Mouse (Mus musculus): ENCODE data around the gene C6.

The C6 gene

DNA sequence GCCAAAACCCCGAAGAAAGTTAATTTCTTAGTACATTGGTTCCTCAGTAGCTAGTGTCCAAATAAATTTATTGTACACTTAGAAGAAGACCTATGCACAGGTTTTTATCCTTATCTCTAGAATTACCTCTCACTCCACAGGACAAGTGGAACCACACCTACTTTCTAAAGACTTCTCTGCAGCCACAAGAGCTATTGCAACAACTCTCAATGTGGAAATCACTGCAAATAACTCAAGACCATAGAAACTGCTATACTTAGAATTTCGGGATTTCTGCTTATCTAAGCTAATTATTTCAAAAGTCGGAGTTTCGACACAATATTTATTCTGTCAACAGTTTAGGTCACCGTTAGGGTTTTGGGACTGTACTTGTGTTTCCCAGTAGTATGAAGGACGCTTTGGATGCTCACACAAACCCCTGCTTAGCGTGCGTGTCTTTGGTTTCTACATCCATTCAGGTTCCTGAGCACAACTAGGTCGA is at the start of gene C6:
Gene C6, plus strand, starts transcription at position 346 of the 481 bp plus-strand sequence.
- DNase-seq (ENCODE audit: low spot score in 2 of 2) = no peak

- DNase-seq (ENCODE audit: low spot score in 2 of 2) = no peak
Measured at GRCm38 (mm10) chr15:4697604-4698003, 29.4 kb upstream of the C6 start.

DNA sequence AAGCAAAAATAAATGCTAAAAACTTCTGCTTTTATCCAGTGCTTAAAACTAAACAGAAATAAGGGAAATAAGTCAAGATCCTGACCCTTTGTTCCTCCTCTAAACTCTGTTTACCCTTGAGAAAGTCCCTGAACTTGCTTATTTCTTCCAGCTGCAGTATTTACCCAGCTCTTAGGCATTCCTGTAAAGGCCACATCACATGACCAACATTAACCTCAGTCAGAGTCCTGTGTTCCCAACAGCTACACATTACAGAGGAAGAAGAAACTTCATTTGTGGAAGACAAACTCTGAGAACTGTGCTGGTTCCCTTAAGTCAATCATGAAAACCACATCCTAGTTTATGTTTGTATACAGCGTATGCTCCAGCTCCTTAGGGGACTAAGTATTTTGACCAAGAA is 7.2 kb downstream of the C6 start:
- DNase-seq (ENCODE audit: low spot score in 2 of 2) = no peak

DNA sequence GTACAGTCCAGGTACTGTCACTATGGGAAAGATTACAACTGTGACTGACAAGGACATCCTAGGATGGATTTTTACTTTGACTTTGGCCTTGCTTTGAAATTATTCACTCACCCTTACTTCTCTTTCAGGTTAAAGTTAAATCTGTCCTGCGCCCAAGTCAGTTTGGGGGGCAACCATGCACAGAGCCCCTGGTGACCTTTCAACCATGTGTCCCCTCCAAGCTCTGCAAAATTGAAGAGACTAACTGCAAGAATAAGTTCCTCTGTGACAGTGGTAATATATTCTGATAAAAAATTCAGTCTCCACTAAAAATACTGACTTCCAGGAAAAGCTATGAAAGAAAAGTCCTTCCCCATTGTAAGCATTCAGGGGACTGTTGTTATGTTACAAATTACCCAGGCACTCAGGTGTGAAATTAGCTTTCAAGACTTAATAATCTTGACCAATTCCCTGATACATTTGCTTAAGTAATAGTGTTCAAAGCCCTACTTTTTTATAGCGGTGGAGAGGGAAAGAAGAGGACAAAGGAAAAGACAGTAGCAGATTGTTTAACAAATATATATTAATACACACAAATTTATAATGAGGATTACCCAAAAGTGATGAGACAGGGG is 8.1 kb downstream of the C6 start:
- DNase-seq (ENCODE audit: low spot score in 2 of 2) = no peak

DNA sequence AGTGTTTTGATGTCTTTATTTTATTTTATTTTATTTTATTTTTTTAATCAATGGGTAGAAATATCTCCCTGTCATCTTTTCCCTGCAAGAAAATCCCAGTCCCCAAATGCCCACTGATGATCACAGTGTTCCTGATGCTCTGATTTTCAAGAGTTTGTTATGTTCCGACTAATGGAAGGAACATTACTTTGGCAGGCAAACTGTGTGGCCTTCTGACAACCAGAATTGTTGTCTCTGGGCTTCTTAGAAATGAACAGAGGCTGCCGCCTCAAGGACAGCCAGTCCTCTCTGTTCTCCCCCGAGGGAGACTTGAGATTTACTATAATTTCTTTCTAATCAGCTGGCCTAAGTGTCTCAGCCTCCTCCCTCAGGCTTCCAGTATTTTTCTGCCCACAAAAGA is 20.7 kb downstream of the C6 start:
- DNase-seq (ENCODE audit: low spot score in 2 of 2) = no peak

DNA sequence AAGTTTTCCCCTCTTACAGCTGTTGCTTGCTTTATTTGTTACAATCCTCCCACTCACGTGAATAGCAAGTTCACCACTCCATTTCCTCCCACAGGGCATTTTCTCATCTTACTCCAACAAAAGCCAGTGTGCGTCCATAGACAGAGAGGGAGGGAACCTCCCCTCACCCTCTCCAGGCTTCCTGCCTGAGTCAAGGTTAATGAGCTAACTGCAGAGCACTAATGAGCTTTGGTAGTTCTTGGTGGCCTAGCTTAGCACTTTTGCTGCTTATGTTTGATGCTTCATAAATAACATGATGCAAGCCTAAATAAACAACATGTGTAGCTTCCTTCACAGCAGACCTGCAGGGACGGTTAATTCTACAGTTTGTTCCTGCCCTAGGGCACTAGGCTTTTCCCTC is 63.4 kb downstream of the C6 start:
- DNase-seq (ENCODE audit: low spot score in 2 of 2) = no peak

GRCm38 (mm10) chr15:4796861-4797260 is 69.9 kb downstream of the C6 start:
- DNase-seq (ENCODE audit: low spot score in 2 of 2) = no peak

DNA sequence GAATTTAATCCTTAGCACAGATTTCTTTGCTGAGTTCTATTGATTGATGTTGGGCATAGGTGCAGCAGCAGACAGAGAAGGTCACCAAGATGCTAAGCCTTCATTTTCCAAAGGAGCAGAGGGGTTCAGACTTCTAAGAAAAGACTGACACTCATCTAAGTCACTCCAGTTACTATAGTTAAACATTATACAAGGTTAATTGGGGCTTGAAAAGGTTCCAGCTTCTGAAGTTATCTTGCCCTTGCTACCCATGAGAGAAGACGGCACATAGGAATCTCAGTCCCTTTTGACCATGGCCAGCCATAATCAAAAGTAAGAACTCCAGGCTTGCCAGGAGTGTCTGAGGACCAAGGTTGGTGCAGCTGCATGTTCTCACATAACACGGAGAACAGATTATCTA is 77.3 kb downstream of the C6 start:
- DNase-seq (ENCODE audit: low spot score in 2 of 2) = no peak

DNA sequence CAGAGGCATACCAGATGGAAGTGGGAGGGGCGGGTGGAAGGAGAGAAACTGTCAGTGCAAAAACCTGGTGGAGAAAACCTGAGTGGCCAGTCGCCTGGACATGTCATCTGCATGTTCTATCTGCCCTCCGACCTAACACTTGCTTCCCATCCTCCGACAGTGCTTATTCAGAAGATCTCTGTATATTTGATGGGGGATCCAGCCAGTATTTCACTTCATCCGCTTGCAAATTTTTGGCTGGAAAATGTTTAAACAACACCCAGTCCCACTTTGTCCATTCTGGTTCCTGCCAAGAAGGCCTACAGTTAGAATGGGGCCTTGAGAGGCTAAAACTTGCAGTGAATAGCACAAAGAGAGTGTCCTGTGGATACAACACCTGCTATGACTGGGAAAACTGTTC is 81.2 kb downstream of the C6 start:
- DNase-seq (ENCODE audit: low spot score in 2 of 2) = no peak

GRCm38 (mm10) chr15:4814976-4815375 is 88.0 kb downstream of the C6 start:
- no peak for DNase-seq (ENCODE audit: low spot score in 2 of 2)

DNA sequence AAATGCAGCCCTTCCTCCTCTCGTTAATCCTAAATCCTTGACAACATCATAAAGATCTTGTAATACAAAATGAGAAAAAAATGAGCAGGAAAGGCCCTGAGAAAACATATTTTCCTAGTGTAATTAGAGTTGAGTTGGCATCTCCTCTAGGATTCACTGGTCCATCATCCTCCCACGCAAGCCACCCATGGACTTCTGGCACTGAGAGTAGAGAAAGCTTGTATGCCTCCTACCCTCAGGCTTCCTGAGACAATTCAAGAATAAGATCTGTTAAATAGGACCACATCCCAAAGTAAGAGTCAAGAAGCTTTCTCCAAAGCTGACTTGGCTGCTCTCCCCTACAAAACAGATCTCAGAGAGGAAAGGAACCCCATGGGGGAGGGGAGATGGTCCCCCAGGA is 88.7 kb downstream of the C6 start:
- no peak for DNase-seq (ENCODE audit: low spot score in 2 of 2)

GRCm38 (mm10) chr15:4816752-4817493 is 89.9 kb downstream of the C6 start:
- DNase-seq (ENCODE audit: low spot score in 2 of 2) = peak; percentile 26 to 36

DNA sequence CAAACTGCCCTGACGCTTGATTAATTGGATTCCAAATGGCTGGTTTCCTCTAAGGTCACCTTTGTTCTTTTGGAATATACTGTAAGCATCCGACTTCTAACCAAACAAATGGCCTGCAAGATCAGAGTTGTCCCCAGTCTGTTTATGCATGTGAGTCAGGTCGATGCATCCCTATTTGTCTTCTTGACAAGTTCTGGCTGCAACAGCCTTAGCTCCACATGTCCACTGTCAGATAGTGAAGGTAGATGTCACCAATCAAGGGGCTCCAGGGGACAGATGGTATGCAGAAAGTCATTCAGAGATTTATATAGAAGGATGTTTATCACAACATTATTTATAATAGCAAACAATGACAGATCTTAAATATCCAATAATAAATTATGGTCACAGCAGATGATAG is 91.5 kb downstream of the C6 start:
- DNase-seq (ENCODE audit: low spot score in 2 of 2) = no peak

- DNase-seq (ENCODE audit: low spot score in 2 of 2) = no peak
Measured at GRCm38 (mm10) chr15:4821161-4821560, 94.2 kb downstream of the C6 start.

GRCm38 (mm10) chr15:4821824-4822223 is 94.8 kb downstream of the C6 start:
- DNase-seq (ENCODE audit: low spot score in 2 of 2) = no peak

GRCm38 (mm10) chr15:4827736-4828135 is 100.8 kb downstream of the C6 start:
- DNase-seq (ENCODE audit: low spot score in 2 of 2) = no peak

GRCm38 (mm10) chr15:4836354-4836753 is 109.4 kb downstream of the C6 start:
- DNase-seq (ENCODE audit: low spot score in 2 of 2) = no peak

- DNase-seq (ENCODE audit: low spot score in 2 of 2) = no peak
Measured at GRCm38 (mm10) chr15:4850015-4850414, 123.0 kb downstream of the C6 start.

Data from natural killer cell, adult 2 months (primary cell).